Mouse (Mus musculus): ENCODE results near the gene Btbd35f28. TPM values are rescaled to one million over a fixed set of nuclear protein-coding genes. Genes with fewer than 3 reads are reported as not detected.

Gene Btbd35f28
- polyA plus RNA-seq (2017; shearing (Covaris generic)), result not detected

GRCm38 (mm10) chrX:4196276-4196675, at the start of gene Btbd35f28:
Btbd35f28 (plus strand) TSS chrX:4196576.

Other genes starting within 250 kb of the Btbd35f28 start
- gene Btbd35f16, start 239.6 kb upstream of the Btbd35f28 start, polyA plus RNA-seq (2017; shearing (Covaris generic)), result not detected
- gene Btbd35f3, start 158.9 kb upstream of the Btbd35f28 start, polyA plus RNA-seq (2017; shearing (Covaris generic)), result not detected
- gene Btbd35f20, start 94.7 kb downstream of the Btbd35f28 start, polyA plus RNA-seq (2017; shearing (Covaris generic)), result not detected
- not detected for gene Btbd35f17, start 174.1 kb downstream of the Btbd35f28 start, polyA plus RNA-seq (2017; shearing (Covaris generic))

All from activated CD4-positive, CD25-positive, alpha-beta regulatory T cell, adult 9 weeks (primary cell).